Mouse (Mus musculus) splenic B cell, adult 2 months (primary cell): ENCODE results near the gene Themis.

Experiments
- DNase-seq: peaks from one replicate; pipeline ENCODE4 v3.0.0-alpha.2; 2011; ENCODE audit warnings: low read depth, low spot score
- H3K27me3 ChIP-seq: 2 replicates; pipeline ENCODE4 v1.6.1; 2012; ENCODE audit warnings: mild to moderate bottlenecking, low read length, moderate library complexity, mixed read lengths; ENCODE audit not compliant: control insufficient read depth, poor library complexity, insufficient read depth, severe bottlenecking
- H3K36me3 ChIP-seq: 2 replicates; pipeline ENCODE4 v1.6.1; 2012; ENCODE audit warnings: mild to moderate bottlenecking, low read length, moderate library complexity, mixed read lengths; ENCODE audit not compliant: control insufficient read depth, poor library complexity, insufficient read depth, severe bottlenecking

The Themis gene

DNA sequence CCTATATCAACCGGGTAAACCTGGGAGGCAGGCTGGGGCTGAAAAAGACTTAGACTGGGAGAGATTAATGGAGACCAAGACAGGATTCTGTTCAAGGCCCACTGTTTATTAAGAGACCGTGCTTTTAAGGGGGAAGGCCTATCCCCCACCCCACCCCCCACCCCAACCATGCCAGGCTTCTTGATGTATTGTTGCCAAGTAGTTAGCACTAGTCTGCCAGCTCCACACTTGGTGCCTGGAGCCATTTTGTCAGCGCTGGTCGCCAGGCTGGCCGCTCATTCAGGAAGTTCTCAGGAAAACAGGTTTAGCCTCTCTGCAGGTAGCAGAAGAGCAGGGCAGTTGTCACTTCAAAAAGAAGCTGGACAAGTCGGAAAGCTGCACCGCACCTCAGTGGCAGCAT lies 55.1 kb downstream of the Themis start:
- H3K36me3 ChIP-seq = no peaks in the 10 kb centered on the region
- DNase-seq = no peak

GRCm38 (mm10) chr10:28730122-28730521 lies 62.0 kb downstream of the Themis start:
- no peak for DNase-seq

More for the DNA sequence above, 55.1 kb downstream of the Themis start:
- H3K27me3 ChIP-seq = no peaks in the 10 kb centered on the region

DNA sequence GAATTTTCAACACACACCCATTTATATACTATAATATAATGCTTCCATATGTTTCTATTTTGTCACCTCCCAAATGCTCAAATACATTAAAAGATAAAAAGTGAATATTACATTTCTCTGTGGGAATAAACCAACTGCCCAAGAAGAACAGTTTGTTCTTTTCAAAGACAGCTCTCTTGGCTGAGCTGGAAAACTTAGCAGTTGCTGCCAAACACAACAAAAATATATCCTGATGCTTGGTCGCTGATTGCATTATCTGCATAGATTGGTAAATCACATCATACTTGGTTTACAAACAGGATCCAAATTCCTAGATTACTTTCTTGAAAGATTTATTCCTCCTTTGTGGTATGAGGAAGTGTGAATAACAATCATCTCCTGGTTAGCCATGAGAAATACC lies 69.8 kb downstream of the Themis start:
- H3K36me3 ChIP-seq = no peaks in the 10 kb centered on the region
- no peak for DNase-seq
- no peaks in the 10 kb centered on the region for H3K27me3 ChIP-seq

More at GRCm38 (mm10) chr10:28730122-28730521, 62.0 kb downstream of the Themis start:
- H3K36me3 ChIP-seq = no peaks in the 10 kb centered on the region
- H3K27me3 ChIP-seq = no peaks in the 10 kb centered on the region

- no peaks in the 10 kb centered on the region for H3K27me3 ChIP-seq
- no peak for DNase-seq
- no peaks in the 10 kb centered on the region for H3K36me3 ChIP-seq
These were observed 78.3 kb downstream of the Themis start for GRCm38 (mm10) chr10:28746426-28746825.

GRCm38 (mm10) chr10:28753321-28753720 lies 85.2 kb downstream of the Themis start:
- Histone ChIP-seq H3K36me3 (no peaks in the 10 kb centered on the region), H3K27me3 (no peaks in the 10 kb centered on the region)
- DNase-seq = no peak

DNA sequence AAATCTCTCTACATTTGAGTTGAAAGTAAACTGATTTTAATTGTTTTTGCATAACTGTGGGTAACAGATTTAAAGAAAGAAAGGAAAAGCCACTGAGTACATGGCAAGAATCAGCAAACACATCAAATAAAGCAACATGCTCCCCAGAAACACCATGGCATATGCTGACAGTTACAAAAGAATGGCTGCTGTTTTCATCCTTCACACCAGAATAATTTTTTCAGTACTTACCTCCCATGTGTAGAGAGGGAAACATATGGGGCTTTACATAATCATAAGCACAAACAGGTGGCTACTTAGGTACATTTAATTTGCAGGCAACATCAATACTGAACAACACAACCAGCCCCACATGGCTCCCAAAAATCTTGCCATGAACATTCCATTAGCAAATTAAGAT lies 86.8 kb downstream of the Themis start:
- H3K36me3 ChIP-seq = no peaks in the 10 kb centered on the region

DNA sequence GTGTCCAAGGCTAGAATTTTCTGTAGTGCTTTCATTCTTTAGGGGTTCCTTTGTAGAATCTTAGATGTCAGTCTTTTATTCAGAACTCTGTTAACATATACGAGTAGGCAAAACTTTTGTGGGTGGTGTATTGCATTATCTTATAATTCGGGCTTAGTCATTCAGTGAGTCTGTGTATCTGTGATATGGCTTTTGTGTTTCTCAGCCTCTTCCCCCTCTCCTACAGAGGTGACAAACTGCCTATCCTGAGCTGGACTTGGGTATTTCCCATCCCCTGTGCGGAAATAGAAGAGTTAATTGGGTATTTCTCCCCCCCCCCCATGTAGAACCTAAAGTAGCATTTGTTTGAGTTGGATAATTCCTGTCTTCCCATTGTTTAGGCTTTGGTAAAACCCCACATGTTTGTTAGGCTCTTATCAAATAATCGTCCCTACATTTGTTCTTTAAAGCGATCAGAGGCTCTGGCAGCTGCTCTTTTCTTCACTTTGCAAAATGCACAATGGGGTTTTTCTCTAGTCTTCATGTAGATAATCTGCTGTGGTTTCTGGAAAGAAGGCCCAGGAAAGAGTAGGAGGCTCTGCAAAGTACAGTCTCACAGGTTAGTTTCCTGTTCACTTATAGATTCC lies 108.7 kb downstream of the Themis start:
- H3K27me3 ChIP-seq = no peaks in the 10 kb centered on the region
- H3K36me3 ChIP-seq = no peaks in the 10 kb centered on the region
- DNase-seq = no peak

More for the DNA sequence above, 86.8 kb downstream of the Themis start:
- DNase-seq = no peak
- H3K27me3 ChIP-seq = no peaks in the 10 kb centered on the region

DNA sequence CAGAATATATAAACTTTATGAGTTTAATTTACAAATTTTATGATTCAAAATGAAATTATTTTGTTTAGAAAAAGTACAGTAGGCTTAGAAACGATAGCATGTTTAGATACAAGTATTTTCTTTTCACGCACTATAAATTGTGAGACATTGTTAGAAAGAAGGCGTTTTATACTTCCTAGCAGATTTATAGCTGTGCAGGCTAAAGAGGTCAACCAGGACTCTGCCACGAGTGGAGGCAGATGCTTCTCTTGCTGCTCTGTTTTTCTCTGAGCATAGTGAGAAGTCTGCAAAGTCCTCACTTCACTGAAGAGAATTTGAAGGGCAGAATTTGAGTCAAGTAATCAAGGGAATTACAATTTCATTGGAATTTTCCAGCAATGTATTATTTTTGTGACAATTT lies 131.3 kb downstream of the Themis start:
- no peak for DNase-seq
- Histone ChIP-seq H3K36me3 (no peaks in the 10 kb centered on the region), H3K27me3 (no peaks in the 10 kb centered on the region)

- H3K36me3 ChIP-seq = no peaks in the 10 kb centered on the region
- DNase-seq = no peak
- H3K27me3 ChIP-seq = no peaks in the 10 kb centered on the region
These were observed 137.0 kb downstream of the Themis start for GRCm38 (mm10) chr10:28805160-28805559.

GRCm38 (mm10) chr10:28811928-28812570 lies 143.9 kb downstream of the Themis start:
- no peak for DNase-seq
- H3K36me3 ChIP-seq = no peaks in the 10 kb centered on the region
- H3K27me3 ChIP-seq = no peaks in the 10 kb centered on the region

DNA sequence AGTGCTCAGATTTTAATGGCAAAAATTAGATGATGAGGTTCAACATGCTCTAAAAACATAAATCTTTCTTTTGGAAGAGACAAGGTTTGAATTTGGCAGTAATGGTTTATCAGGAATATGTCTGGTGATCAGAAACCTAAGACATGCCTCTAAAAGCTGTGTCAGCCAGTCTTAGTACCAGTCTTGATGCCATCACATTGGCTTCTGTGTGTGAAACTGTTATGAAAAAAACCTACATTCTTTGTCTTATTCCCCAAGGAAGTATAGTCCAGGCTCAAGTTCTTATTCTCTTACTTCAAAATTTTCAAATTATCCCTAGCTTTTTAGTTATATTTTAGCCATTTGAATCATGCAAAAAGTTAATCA lies 144.4 kb downstream of the Themis start:
- no peak for DNase-seq
- H3K27me3 ChIP-seq = no peaks in the 10 kb centered on the region
- H3K36me3 ChIP-seq = no peaks in the 10 kb centered on the region

- no peak for DNase-seq
- no peaks in the 10 kb centered on the region for H3K27me3 ChIP-seq
- no peaks in the 10 kb centered on the region for H3K36me3 ChIP-seq
These were observed 148.0 kb downstream of the Themis start for GRCm38 (mm10) chr10:28816160-28816559.

DNA sequence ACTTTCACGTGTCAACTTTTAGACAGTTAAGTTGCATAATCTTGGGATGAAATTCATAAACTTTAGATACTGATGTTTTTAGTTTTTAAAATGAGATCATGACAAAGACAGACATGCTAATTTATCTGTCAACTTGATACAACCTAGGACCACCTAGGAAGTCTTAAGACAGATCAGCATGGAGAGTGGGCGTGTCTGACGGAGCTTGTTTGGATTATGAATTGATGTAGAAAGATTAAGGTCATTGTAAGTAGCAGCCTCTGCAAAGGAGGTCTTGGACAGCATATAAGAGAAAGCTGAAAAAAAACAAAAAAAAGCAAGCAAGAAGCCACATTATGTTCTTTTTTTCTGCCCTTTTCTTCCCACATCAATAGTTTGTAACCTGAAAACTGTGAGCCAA lies 154.2 kb downstream of the Themis start:
- no peak for DNase-seq
- Histone ChIP-seq H3K27me3 (no peaks in the 10 kb centered on the region), H3K36me3 (no peaks in the 10 kb centered on the region)

GRCm38 (mm10) chr10:28842605-28843004 lies 174.4 kb downstream of the Themis start:
- DNase-seq = no peak
- no peaks in the 10 kb centered on the region for H3K27me3 ChIP-seq
- H3K36me3 ChIP-seq = no peaks in the 10 kb centered on the region

DNA sequence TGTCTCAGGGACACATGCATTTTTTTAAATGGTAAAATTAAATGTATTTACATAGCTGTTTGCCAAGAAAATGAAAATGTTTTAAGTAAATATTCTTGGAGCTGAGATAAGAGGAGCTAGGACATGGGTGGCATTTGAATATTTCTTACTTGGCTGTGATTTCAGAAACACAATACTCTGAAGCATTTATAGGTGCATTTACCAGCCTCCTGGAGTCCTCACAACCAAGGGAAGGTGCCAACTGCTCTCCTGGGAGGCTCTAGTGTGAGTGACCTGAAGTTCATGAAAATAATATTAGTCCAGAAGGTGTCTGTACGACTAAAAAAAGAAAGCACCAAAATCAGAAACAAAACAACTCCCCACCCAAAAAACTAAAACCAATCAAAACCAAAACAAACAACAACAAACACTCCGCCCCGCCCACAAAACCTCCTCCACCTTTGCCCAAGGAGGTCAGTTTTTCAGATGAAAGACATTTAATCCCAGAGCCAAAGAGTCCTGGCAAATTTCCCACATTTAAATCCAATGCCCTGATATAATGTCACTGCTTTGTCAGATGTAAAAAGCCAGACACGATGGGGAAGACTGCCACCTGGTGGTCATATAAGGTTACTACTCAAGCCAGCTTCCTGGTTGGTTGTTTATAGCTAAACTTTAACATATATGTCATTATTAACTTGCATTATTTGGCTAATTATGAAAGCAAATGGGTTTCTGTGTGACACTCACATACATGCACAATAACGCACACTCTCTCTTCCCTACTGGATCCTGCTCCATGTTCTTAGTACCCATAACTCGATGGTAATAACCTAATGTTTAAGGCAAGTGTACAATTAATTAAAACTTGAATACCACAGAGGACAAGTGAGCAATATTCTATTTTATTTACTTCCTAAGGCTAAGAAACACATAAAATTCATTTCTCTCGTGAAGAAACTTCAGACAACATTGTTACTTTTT lies 175.9 kb downstream of the Themis start:
- Histone ChIP-seq H3K27me3 (no peaks in the 10 kb centered on the region), H3K36me3 (no peaks in the 10 kb centered on the region)
- DNase-seq = peak; percentile 42
